Mouse (Mus musculus): ENCODE results near the gene Ublcp1.

DNA sequence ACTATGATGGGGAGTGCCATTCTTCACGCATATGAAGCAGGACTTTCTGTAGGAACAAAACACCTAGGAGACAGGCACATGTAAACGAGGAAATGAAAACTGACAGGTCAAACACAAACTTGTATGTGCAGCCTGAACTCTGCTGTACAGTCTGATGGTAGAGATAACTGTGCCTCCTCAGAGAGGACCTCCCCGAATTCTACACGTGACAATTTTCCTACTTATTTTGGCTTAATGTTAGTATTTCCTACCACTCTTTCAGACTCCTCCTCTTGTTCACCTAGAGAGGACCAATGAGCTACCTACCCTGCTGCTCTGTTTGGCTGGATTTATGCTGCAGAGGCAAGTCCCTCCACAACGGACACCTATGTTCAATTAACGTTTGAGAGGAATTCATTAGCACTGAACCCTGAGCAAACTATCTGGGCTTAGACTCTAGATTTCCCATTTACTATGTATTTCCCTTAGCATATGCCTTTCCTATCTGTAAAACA, 3.3 kb downstream of the Ublcp1 start:
- no peak for TF ChIP-seq CTCF (IDR thresholded peaks at IDR 0.05; ENCODE audit: low read depth, low read length)
- no peak for TF ChIP-seq POLR2A (IDR thresholded peaks at IDR 0.05; ENCODE audit: extremely low read depth, insufficient read depth, low read length)
